ENCODE assay signal across 7 mouse cellular contexts in genomic region chr4:102087091-102087565, GRCm38 (mm10). TPM values are rescaled to one million over a fixed set of nuclear protein-coding genes. Genes with fewer than 3 reads are reported as not detected.
DNase-seq lines count a peak whose midpoint lies in the region; ATAC-seq and TF ChIP-seq lines count a peak whose summit lies in the region.

TSS of gene Pde4b (plus strand) at chr4:102087543.

- H3K27me3 ChIP-seq in embryonic facial prominence, embryonic 13.5 days = peaks cover 44% of the 10 kb centered on the region
- H3K27me3 ChIP-seq in limb, embryonic 11.5 days (ENCODE audit: control insufficient read depth, insufficient read depth, low read length) = peaks cover 20% of the 10 kb centered on the region

- H3K36me3 ChIP-seq in embryonic facial prominence, embryonic 13.5 days = no peaks in the 10 kb centered on the region
- H3K36me3 ChIP-seq in limb, embryonic 11.5 days (ENCODE audit: control insufficient read depth, insufficient read depth, low read length) = no peaks in the 10 kb centered on the region

- H3K27ac ChIP-seq in embryonic facial prominence, embryonic 13.5 days = no peak within 1 kb of the TSS
- H3K27ac ChIP-seq in limb, embryonic 11.5 days (replicated peaks; ENCODE audit: low read depth, low read length) = no peak within 1 kb of the TSS
- no peak within 1 kb of the TSS for H3K27ac ChIP-seq in olfactory bulb, adult 2 months (ENCODE audit: insufficient read depth, low read depth, low read length)

- no peak for TF ChIP-seq CTCF in olfactory bulb, adult 2 months (IDR thresholded peaks at IDR 0.05; ENCODE audit: insufficient read depth, low read depth, low read length)

- peak within 1 kb of the TSS; percentile 62 for H3K4me3 ChIP-seq in embryonic facial prominence, embryonic 13.5 days
- peak within 1 kb of the TSS; percentile 49 for H3K4me3 ChIP-seq in limb, embryonic 11.5 days (ENCODE audit: low read depth, low read length)
- peak within 1 kb of the TSS; percentile 54 for H3K4me3 ChIP-seq in olfactory bulb, adult 2 months (ENCODE audit: insufficient read depth, low read depth, low read length)

- peak; percentile 37; the same call in 1 of the 2 replicates for ATAC-seq in embryonic facial prominence, embryonic 13.5 days (ENCODE audit: insufficient number of reproducible peaks, insufficient read depth, low FRiP score, low TSS enrichment, low read depth)
- 0 out of 2 replicates have a peak, but pooled peaks have one; percentile 21 for ATAC-seq in limb, embryonic 11.5 days (ENCODE audit: insufficient number of reproducible peaks, low FRiP score, low TSS enrichment, low read depth)

- TF ChIP-seq POLR2A in olfactory bulb, adult 2 months (IDR thresholded peaks at IDR 0.05; ENCODE audit: insufficient read depth, low read depth, low read length) = no peak

- WGBS in embryonic facial prominence, embryonic 13.5 days = 9% methylated on average over 11 of the region's 11 CpGs
- WGBS in limb, embryonic 11.5 days = 3% methylated on average over 10 of the region's 11 CpGs
- 11% methylated on average over 11 of the region's 11 CpGs for WGBS in olfactory bulb, adult 2 months

- peak within 1 kb of the TSS; percentile 72 for H3K9ac ChIP-seq in embryonic facial prominence, embryonic 13.5 days
- peak within 1 kb of the TSS; percentile 64 for H3K9ac ChIP-seq in limb, embryonic 11.5 days (ENCODE audit: low read length)

- H3K9me3 ChIP-seq in embryonic facial prominence, embryonic 13.5 days = no peaks in the 10 kb centered on the region
- H3K9me3 ChIP-seq in limb, embryonic 11.5 days (ENCODE audit: control insufficient read depth, low read length) = no peaks in the 10 kb centered on the region

- intact Hi-C loops in heart, postnatal 10 days (cut with DNase I) = no loop called here

- peaks cover 14% of the 10 kb centered on the region for H3K4me1 ChIP-seq in embryonic facial prominence, embryonic 13.5 days
- H3K4me1 ChIP-seq in limb, embryonic 11.5 days (ENCODE audit: control insufficient read depth, insufficient read depth, low read length) = peaks cover 11% of the 10 kb centered on the region; the same call in 1 of the 2 replicates
- peaks cover 13% of the 10 kb centered on the region for H3K4me1 ChIP-seq in olfactory bulb, adult 2 months (ENCODE audit: control insufficient read depth, insufficient read depth, low read length)

- DNase-seq in urinary bladder, adult 2 months (ENCODE audit: low spot score) = no peak
- no peak for DNase-seq in urinary bladder, postnatal 36 days (ENCODE audit: low spot score in 2 of 2)
- no peak for DNase-seq in heart, postnatal 10 days
- DNase-seq in limb, embryonic 11.5 days (ENCODE audit: low spot score) = no peak
- DNase-seq in adipocyte (ENCODE audit: low spot score) = no peak

- H3K4me2 ChIP-seq in embryonic facial prominence, embryonic 13.5 days = peak within 1 kb of the TSS; percentile 99
- H3K4me2 ChIP-seq in limb, embryonic 11.5 days (ENCODE audit: low read depth, severe bottlenecking) = peak within 1 kb of the TSS; percentile 97

RNA-seq across cellular contexts. Expression of gene Pde4b, which starts in this region (rescaled TPM):
- 32.8 and 47.1 TPM in 2 replicates for polyA plus RNA-seq in urinary bladder, adult 2 months (2012; rRNA removed)
- 9.6 and 14.2 TPM in 2 replicates for polyA plus RNA-seq in embryonic facial prominence, embryonic 13.5 days (2015; fragmentation: Nextera tagmentation; extraction: Ambion mirVana)
- total RNA-seq in heart, postnatal 10 days (2021) = 10 to 100 TPM; 43.7 to 57.0 TPM
- 6.8 and 9.4 TPM in 2 replicates for polyA plus RNA-seq in limb, embryonic 11.5 days (2014; fragmentation: Nextera tagmentation; extraction: Ambion mirVana)
- not detected in 2 replicates for polyA plus RNA-seq in olfactory bulb, adult 2 months (2012; ENCODE audit: insufficient read depth, insufficient read length, low replicate concordance, missing spikeins)
